Mouse (Mus musculus) testis, adult 2 months (tissue): ENCODE measurements at regions not wholly inside any gene's neighbourhood (a gene's known extent, or its start where the extent isn't known, plus 50 kb on each side); places are given as distances from the start of the nearest gene placed in this dataset.

ENCODE experiments used
- H3K27ac ChIP-seq: fragments of 200-500 bp; 2 replicates; pipeline ENCODE4 v1.5.1; 2012; ENCODE audit warnings: low read depth, low read length; ENCODE audit not compliant: control insufficient read depth, insufficient read depth
- H3K27me3 ChIP-seq: fragments of 200-500 bp; 2 replicates; pipeline ENCODE4 v1.6.1; 2012; ENCODE audit warnings: mild to moderate bottlenecking, low read length, moderate library complexity; ENCODE audit not compliant: control insufficient read depth, insufficient read depth
- H3K36me3 ChIP-seq: fragments of 200-500 bp; 2 replicates; pipeline ENCODE4 v1.6.1; 2012; ENCODE audit warnings: mild to moderate bottlenecking, low read length; ENCODE audit not compliant: control insufficient read depth, insufficient read depth
- H3K4me1 ChIP-seq: fragments of 200-500 bp; 2 replicates; pipeline ENCODE4 v1.6.1; 2012; ENCODE audit warnings: low read length; ENCODE audit not compliant: control insufficient read depth, insufficient read depth
- H3K4me3 ChIP-seq: fragments of 200-500 bp; 2 replicates; pipeline ENCODE4 v1.5.1; 2012; ENCODE audit warnings: low read depth, mild to moderate bottlenecking, low read length, moderate library complexity, mixed read lengths; ENCODE audit not compliant: control insufficient read depth
- CTCF ChIP-seq: fragments of 200-500 bp; IDR thresholded peaks from 2 replicates; pipeline ENCODE4 v1.5.1; 2012; ENCODE audit warnings: low read depth, mild to moderate bottlenecking, inconsistent platforms, low read length, moderate library complexity; ENCODE audit not compliant: control insufficient read depth, insufficient read depth, insufficient replicate concordance
- POLR2A ChIP-seq: fragments of 200-500 bp; IDR thresholded peaks from 2 replicates; pipeline ENCODE4 v1.6.1; 2012; ENCODE audit warnings: low read depth, mild to moderate bottlenecking, inconsistent platforms, low read length, moderate library complexity; ENCODE audit not compliant: control insufficient read depth

DNA sequence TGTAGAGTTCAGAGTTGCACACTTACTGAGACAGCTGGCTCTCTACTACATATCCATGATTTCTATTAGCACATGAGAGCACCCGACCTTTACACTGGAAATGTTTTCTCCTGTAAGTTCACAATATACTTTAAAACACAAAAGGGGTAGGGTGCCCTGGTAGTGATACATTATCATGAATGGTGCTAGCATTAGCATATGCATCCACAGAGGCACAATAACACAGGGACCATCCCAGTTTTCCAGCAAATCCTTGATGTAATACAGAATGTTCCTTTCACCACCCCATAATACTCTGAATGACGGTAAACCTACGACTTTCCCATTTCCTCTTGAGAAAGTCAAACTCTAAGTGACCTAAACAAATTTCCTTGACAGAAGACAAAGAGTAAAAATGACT lies 548.3 kb upstream of the Jmjd1c start:
- no peaks in the 10 kb centered on the region for H3K36me3 ChIP-seq
- no peak overlapping the region for H3K27ac ChIP-seq
- no peak overlapping the region for H3K4me3 ChIP-seq
- no peaks in the 10 kb centered on the region for H3K27me3 ChIP-seq
- TF ChIP-seq CTCF: no peak
- TF ChIP-seq POLR2A: no peak
- H3K4me1 ChIP-seq: no peaks in the 10 kb centered on the region

DNA sequence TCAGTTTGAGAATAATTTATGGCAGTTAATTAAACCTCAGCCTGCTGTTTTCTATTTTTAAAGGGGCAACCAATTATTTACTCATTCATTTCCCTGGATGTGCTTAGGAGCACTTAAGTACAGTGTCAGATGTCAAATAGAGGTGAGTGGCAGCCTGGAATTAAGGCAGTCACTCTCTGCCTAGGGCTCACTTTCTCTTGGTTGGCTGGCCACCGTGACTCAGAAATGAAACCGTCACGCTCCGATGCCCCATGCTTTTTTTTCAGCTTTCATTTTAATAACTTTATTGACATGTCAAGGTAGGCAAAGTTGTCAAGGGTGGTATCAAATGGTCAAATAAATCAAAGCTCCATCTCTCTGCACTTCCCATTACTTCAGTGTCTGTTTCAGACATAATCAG lies 547.9 kb upstream of the Jmjd1c start:
- Histone ChIP-seq H3K4me3 (no peak overlapping the region), H3K4me1 (no peaks in the 10 kb centered on the region), H3K27me3 (no peaks in the 10 kb centered on the region), H3K36me3 (no peaks in the 10 kb centered on the region), H3K27ac (no peak overlapping the region)
- TF ChIP-seq CTCF: no peak
- TF ChIP-seq POLR2A: no peak

DNA sequence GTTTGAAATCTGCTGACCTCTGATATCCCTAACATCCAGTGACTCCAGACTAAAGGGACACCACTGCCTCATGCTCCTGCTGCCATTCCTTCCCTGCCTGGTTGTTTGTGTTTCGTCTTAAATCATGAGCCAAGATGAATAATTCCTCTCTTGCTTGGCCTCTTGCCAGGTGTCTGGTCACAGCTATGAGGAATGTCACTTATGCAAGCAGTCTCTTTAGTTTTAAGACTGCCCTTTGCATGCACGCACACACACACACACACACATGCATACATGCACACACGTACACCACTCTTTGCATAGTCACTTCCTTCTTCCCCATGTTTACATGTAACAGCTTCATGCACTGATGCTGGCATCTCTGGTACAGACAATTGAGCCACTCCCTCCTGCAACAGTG lies 543.0 kb upstream of the Jmjd1c start:
- no peaks in the 10 kb centered on the region for H3K27me3 ChIP-seq
- no peak overlapping the region for H3K27ac ChIP-seq
- H3K4me1 ChIP-seq: no peaks in the 10 kb centered on the region
- no peaks in the 10 kb centered on the region for H3K36me3 ChIP-seq
- peak overlapping the region; percentile 51; the same call in 1 of the 2 replicates for H3K4me3 ChIP-seq
- TF ChIP-seq POLR2A (no peak), CTCF (no peak)

DNA sequence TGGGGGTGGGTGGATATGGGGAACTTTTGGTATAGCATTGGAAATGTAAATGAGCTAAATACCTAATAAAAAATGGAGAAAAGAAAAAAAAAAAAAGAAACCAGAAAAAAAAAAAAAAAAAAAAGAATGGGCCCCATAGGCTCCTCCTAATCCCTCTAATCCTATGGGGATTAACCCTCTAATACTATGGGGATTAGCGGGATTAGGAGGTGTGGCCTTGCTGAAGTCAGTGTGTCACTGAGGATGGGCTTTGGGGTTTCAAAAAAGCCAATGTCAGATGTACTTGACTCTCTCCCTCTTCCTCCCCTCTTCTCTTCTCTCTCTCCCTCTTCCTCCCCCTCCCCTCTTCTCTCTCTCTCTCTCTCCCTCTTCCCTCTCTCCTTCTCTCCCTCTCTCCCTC lies 541.7 kb upstream of the Jmjd1c start:
- no peak overlapping the region for H3K4me3 ChIP-seq
- H3K27me3 ChIP-seq: no peaks in the 10 kb centered on the region
- no peaks in the 10 kb centered on the region for H3K4me1 ChIP-seq
- no peaks in the 10 kb centered on the region for H3K36me3 ChIP-seq
- TF ChIP-seq POLR2A (no peak), CTCF (no peak)
- no peak overlapping the region for H3K27ac ChIP-seq

DNA sequence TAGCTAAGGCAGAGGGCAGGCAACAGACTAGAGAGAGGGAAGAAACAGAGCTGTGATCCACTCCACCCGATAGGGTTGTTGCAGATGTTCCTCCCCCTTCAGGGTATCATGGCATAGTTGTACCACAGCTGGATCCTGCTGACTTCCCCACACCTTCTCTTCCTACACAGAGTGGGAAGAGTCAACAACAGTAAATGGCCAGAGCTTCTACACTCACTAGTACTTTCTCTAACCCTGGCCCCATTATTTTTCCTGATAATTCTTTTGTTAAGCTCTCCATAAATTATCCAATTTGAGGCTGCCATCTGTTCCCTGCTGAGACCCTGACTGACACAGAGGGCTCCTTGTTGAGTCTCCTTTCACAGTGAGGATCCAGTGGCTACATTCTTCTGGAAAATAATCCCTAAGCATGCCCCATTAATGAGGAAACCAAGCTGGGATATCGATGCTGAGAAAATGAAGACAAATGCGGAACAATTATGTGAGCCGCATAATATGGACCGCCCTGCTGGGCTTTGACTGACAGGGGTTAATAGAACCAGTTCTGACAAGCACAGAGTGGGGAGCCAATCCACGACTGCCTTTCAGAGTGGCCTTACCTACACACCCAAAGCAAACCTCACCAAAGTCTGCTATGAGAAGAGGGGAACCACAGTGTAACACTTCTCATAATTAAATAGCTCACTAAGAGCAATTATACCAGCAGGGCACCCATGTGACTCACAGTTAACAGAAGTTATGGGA lies 537.7 kb upstream of the Jmjd1c start:
- no peaks in the 10 kb centered on the region for H3K36me3 ChIP-seq
- H3K4me3 ChIP-seq: no peak overlapping the region
- H3K27ac ChIP-seq: no peak overlapping the region
- H3K4me1 ChIP-seq: no peaks in the 10 kb centered on the region
- H3K27me3 ChIP-seq: no peaks in the 10 kb centered on the region
- TF ChIP-seq POLR2A (no peak), CTCF (no peak)

DNA sequence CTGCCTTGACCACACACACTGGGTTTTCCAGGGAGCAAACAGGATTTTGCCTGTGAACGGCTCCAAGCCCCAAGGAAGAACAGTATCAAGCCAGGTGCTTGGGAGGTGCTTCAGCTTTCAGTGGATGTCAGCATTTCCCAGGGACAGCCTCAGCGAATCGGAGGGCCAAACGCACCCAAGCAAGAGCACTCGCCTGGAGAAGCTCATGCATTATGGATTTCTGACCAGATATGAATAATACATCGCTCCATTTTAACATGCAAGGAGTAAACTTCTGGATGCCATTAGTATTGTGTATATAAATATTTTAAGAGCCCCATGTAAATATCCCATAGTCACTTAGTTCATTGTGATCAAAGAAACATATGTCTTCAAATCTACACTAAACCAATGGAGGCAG lies 530.6 kb upstream of the Jmjd1c start:
- Histone ChIP-seq H3K4me3 (no peak overlapping the region), H3K36me3 (no peaks in the 10 kb centered on the region), H3K27me3 (no peaks in the 10 kb centered on the region), H3K4me1 (no peaks in the 10 kb centered on the region), H3K27ac (no peak overlapping the region)
- TF ChIP-seq CTCF (no peak), POLR2A (no peak)

DNA sequence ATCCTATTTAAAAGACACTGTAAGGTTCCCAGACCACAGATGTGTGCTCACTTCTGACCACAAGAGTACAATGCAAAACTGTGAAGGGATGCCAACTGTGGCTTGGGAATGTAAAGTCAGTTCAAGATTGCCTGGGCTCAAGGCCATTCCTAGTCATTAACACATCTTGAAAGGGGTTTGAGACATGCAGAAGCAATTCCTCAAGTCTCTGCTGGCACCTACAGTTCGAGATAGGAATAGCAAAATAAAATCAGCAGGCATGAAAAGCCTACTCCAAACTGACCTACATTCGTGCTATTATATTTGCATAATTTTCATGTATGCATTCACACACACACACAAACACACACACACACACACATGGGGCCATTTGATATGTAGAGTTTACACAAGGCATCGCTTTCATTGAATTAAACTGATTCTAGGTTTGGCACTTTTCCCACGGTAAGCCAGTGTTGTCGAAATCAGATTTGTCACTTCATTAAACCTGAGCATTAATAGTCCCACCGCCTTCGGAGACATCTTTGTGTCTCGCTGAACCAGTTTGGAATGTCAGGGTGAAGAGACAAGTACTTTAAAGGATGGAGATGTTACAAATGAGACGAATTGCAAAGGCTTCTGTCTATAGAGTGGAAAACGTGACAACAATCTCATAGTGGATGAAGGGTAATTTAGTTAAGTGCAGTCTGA lies 520.9 kb upstream of the Jmjd1c start:
- TF ChIP-seq CTCF: no peak
- TF ChIP-seq POLR2A: no peak

More for the DNA sequence above, 520.9 kb upstream of the Jmjd1c start:
- Histone ChIP-seq H3K27me3 (no peaks in the 10 kb centered on the region), H3K4me3 (no peak overlapping the region), H3K27ac (no peak overlapping the region), H3K36me3 (no peaks in the 10 kb centered on the region), H3K4me1 (no peaks in the 10 kb centered on the region)
